Mouse (Mus musculus) NIH3T3 (cell line): Measurements from ENCODE around the gene Klk5.

Experiments
- DNase-seq: peaks from one replicate; pipeline ENCODE4 v3.0.0-alpha.2; 2012; ENCODE audit warnings: low read depth

Klk5 gene

GRCm38 (mm10) chr7:43841701-43842100 lies at the start of gene Klk5:
Klk5 (plus strand) TSS chr7:43841971.
- DNase-seq, result no peak

DNA sequence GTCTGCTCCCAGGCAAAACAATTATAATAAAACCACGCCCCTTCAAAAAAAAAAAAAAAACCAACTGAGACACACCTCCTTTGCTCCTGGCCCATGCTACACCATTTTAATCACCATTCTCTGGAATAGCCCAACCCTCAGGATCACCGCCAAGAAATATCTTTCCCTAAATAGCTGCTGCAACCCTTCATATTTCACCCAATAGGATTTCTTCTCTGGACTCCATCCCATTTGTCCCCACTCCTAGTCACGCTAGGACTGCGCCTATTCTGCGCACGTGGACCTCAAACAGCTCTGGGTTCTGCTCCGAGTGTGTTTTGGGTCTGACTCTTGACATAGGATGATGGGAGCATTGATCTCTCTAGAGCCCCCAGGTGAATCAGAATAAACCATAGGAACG lies 45.4 kb upstream of the Klk5 start:
- DNase-seq, result peak; percentile 71

DNA sequence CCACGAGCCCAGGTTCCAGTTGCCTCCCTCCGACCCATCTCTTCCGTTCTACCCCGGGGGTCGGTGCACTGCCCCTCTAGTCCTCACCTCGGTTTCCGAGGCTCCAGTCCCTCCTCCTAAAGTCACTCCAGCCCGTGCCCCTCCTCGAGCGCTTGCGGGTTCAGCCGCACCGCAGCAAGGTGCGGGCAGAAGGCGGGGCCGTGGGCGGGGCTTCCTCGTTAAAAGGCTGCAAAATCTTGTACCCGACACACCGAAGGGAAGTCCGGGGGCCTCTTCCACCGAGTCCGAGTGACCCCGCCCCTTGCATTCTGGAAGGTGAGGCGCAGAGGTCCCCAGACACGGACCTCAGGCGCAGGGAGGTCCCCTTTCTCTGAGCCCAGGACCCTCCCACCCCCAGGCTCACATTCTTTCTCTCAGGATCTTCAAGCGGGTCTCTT lies 44.4 kb upstream of the Klk5 start, which contains the start of gene Klk8:
Klk8 (plus strand) TSS at position 245 of the 437 bp plus-strand sequence.
- DNase-seq, result peak; percentile 53

- DNase-seq, result no peak
Measured at GRCm38 (mm10) chr7:43797844-43798462, 43.8 kb upstream of the Klk5 start.

- no peak for DNase-seq
Measured at GRCm38 (mm10) chr7:43799876-43800275, 41.9 kb upstream of the Klk5 start.

DNA sequence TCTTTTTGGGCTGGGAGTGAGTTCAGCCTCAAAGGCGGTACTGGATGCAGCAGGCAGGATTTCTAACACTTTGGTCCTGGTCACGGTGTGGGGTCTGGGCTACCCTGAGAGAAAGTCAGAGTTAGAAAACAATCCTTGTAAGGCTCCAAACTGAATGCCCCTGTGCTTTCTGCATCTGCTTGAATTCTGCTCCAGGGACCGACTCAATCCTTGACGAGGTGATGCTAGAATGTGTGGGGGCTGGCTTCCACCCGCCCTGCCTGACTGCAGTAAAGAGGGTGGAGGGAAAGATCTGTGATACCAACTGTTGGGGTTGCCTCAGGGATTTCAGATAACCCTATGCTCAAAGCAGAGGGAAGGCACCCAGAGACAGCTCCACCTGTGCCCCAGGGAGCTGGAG lies 30.8 kb upstream of the Klk5 start, which contains the start of gene Klk7:
Klk7 (plus strand) TSS at position 301 of the 400 bp plus-strand sequence.
- no peak for DNase-seq

DNA sequence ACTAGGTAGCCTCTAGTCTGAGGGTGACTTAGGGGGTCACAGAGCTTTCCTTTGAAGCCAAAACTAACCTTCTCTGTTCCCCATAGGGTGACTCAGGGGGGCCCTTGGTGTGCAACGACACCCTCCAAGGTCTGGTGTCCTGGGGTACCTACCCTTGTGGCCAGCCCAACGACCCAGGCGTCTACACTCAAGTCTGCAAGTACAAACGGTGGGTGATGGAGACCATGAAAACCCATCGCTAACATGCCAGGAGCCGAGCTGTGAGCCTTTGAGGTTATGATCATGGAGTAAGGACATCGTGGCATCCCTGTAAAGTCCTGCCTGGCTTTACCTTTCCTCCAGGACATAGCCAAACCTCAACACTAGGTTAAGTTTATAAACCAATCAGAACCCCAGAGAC lies 26.6 kb upstream of the Klk5 start:
- no peak for DNase-seq

DNA sequence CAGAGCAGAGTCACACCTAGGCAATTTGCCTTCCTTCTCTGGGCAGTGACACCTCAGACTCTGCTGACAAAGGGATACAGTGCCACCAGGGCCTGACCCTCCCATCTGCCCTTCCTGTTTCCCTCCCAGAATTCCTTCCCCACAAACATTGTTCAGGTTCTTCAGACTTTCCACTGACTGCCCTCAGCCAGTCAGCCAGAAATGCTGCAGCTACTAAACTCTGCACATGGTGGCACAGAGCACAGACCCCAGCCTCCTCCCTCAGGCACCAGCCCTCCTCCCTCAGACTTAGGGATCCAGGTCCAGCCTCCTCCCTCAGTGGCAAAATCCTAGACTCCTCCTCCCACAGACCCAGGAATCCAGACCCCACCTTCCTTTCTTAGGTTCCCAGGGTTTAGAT lies 25.0 kb upstream of the Klk5 start:
- no peak for DNase-seq

GRCm38 (mm10) chr7:43821581-43821980 lies 20.2 kb upstream of the Klk5 start:
- no peak for DNase-seq

DNA sequence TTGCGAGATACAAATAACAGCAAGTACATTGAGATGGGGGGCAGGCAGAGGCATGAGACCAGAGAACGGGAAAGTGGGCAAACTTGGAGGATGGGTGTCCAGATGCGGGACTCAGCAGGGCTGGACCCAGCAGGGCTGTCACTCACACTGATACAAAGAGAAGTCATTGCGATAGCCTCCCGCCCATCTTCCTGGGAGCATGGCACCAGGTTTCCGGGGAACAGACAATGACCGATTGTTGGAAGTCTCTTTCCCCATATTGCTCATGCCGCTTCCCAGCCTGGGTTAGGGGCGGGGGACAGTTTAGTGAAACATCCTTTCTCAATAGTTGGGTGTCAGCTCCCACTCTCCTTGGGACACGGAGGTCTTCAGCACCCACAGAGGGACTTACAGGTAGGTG lies 17.6 kb upstream of the Klk5 start, which contains the start of gene Klk6:
Klk6 (plus strand) TSS at position 301 of the 400 bp plus-strand sequence.
- no peak for DNase-seq

DNA sequence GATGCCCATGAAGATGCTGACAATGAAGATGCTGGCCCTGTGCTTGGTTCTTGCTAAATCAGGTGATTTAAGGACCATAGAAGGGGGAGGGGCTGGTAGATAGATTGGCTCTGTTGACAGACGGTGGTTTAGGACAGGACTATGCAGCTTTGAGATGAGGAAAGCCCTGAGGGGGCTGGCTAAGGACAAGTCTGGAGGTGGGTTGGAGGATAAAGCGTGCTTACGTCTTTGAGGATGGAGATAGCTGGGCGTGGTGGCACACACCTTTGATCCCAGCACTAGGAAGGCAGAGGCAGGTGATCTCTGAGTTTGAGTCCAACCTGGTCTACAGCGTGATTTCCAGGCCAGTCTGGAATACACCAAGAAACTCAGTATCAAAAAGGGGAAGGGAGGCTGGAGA lies 15.7 kb upstream of the Klk5 start:
- no peak for DNase-seq

- no peak for DNase-seq
Measured at GRCm38 (mm10) chr7:43827706-43828105, 14.1 kb upstream of the Klk5 start.

GRCm38 (mm10) chr7:43829006-43829405 lies 12.8 kb upstream of the Klk5 start:
- DNase-seq, result no peak

DNA sequence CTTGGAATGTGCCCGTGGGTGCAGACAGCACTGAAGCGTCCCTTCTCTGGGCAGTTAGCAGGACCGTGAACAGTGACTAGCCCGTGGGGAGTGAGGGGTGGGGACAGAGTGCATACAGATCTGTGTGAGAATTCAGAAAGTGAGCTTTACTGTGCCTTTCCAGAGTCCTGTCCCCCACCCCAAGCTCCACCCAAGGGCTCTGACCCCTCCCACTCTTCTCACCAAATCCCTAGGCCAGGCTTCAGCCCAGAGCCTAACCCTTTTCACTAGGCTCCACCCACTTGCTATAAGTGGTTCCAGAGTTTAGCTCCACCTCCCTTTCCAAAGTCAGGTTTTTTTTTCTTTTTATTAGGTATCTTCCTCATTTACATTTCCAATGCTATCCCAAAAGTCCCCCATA lies 2.0 kb downstream of the Klk5 start:
- DNase-seq, result no peak

GRCm38 (mm10) chr7:43851616-43852015 lies 9.8 kb downstream of the Klk5 start:
- no peak for DNase-seq

- DNase-seq, result no peak
Measured at GRCm38 (mm10) chr7:43854642-43855380, 13.0 kb downstream of the Klk5 start.

DNA sequence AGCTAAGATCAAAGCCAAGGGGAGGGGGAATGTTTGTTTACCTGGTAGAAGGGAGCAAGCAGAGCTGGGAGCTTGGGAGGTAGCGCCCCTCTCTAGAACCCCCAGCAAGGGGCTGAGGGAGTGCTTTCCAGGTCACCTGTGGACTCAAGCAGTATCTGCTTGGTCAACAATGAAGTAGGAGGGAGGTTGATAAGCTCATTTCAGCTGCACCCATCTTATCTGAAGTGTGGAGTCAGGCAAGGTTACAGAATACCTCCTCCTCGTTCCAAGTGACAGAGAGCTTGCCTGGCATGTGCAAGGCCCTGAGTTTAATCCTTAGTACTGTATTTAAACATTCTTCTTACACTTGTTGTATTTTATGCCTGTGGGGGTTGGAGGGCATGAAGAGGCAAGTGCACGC lies 13.9 kb downstream of the Klk5 start:
- no peak for DNase-seq

- DNase-seq, result peak; percentile 16
Measured at GRCm38 (mm10) chr7:43856307-43856706, 14.5 kb downstream of the Klk5 start.

DNA sequence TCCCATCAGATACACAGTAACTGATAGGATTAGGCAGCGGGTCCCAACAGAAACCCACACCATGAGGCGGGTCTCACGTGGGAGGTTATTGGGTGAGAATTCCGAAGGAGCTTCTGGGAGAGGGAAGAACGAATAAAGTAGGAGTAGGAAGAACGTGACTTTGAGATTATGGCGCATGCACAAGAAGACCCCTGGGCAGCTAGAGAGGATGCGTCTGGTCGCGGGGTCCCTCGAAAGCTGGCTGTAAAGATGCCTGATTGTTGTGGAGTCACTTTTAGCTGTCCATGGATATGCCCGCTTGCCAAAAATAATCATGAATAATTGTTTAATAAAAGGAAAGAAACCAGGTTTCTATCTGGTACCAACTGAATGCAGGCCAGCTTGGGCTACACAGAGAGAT lies 15.7 kb downstream of the Klk5 start:
- no peak for DNase-seq

GRCm38 (mm10) chr7:43860411-43860810 lies 18.6 kb downstream of the Klk5 start:
- no peak for DNase-seq

GRCm38 (mm10) chr7:43873237-43873636 lies 31.5 kb downstream of the Klk5 start:
- DNase-seq, result peak; percentile 86

GRCm38 (mm10) chr7:43873674-43874073 lies 31.9 kb downstream of the Klk5 start:
- no peak for DNase-seq

GRCm38 (mm10) chr7:43874868-43875375 lies 33.2 kb downstream of the Klk5 start:
- DNase-seq, result no peak
